Mouse (Mus musculus) stomach, embryonic 16.5 days (tissue): ENCODE results near the gene Gm17545. TPM values are rescaled to one million over a fixed set of nuclear protein-coding genes. Genes with fewer than 3 reads are reported as not detected.

Experiments
- ATAC-seq: fragments of 200-750 bp; cut with Nextera tagmentation; 2 replicates; pipeline ENCODE4 v1.8.0; 2017; ENCODE audit warnings: moderate number of reproducible peaks, moderate TSS enrichment; ENCODE audit not compliant: insufficient read depth, low FRiP score
- H3K27ac ChIP-seq: fragments of 300-500 bp; sonication (generic); 2 replicates; pipeline ENCODE4 v1.5.1; 2014; ENCODE audit warnings: low read length
- H3K27me3 ChIP-seq: fragments of 300-500 bp; sonication (generic); 2 replicates; pipeline ENCODE4 v1.6.1; 2014; ENCODE audit warnings: low read length, control low read depth, mixed read lengths; ENCODE audit not compliant: control insufficient read depth, insufficient read depth
- H3K36me3 ChIP-seq: fragments of 300-500 bp; sonication (generic); 2 replicates; pipeline ENCODE4 v1.6.1; 2014; ENCODE audit warnings: low read length; ENCODE audit not compliant: control insufficient read depth, insufficient read depth
- H3K4me1 ChIP-seq: fragments of 300-500 bp; sonication (generic); 2 replicates; pipeline ENCODE4 v1.6.1; 2014; ENCODE audit warnings: low read length, control low read depth, mixed read lengths; ENCODE audit not compliant: control insufficient read depth, insufficient read depth
- H3K4me2 ChIP-seq: fragments of 300-500 bp; sonication (generic); 2 replicates; pipeline ENCODE4 v1.6.1; 2014; ENCODE audit warnings: low read depth, low read length, mixed read lengths
- H3K4me3 ChIP-seq: fragments of 300-500 bp; sonication (generic); replicated peaks from 2 replicates; pipeline ENCODE4 v1.5.1; 2014; ENCODE audit warnings: mild to moderate bottlenecking, low read length
- H3K9ac ChIP-seq: fragments of 300-500 bp; sonication (generic); 2 replicates; pipeline ENCODE4 v1.6.1; 2014; ENCODE audit warnings: low read length
- H3K9me3 ChIP-seq: fragments of 300-500 bp; sonication (generic); replicated peaks from 2 replicates; pipeline ENCODE4 v1.6.1; 2016; ENCODE audit warnings: low read length, control low read depth; ENCODE audit not compliant: control insufficient read depth
- WGBS: fragments of 180-500 bp; shearing (Covaris S2); extraction: QIAGEN DNeasy Blood & Tissue Kit; methylation state at CpG from one replicate; pipeline ENCODE4 v1.1.7; 2014; 5-methylcytosine and 5-hydroxymethylcytosine counted together
- polyA plus RNA-seq: library from polyadenylated mRNA; unstranded; fragments of >200 nt; fragmentation: Nextera tagmentation; extraction: Ambion mirVana; gene quantifications from 2 replicates; pipeline ENCODE4 v1.2.1, GENCODE M21; 2015

The Gm17545 gene
- polyA plus RNA-seq, 1 experiment from 2014 or later: not detected

GRCm38 (mm10) chr9:22420491-22420890 is 33.6 kb upstream of the Gm17545 start:
- Histone ChIP-seq H3K27ac (no peak overlapping the region), H3K36me3 (no peaks in the 10 kb centered on the region), H3K9ac (no peak overlapping the region), H3K4me3 (no peak overlapping the region), H3K27me3 (no peaks in the 10 kb centered on the region; the same call in 1 of the 2 replicates), H3K4me2 (no peak overlapping the region), H3K9me3 (no peaks in the 10 kb centered on the region), H3K4me1 (no peaks in the 10 kb centered on the region)
- WGBS: 58% methylated on average over 7 of the region's 7 CpGs
- ATAC-seq: no peak

- Histone ChIP-seq H3K9ac (no peak overlapping the region), H3K27ac (no peak overlapping the region), H3K4me2 (no peak overlapping the region), H3K4me3 (no peak overlapping the region), H3K27me3 (no peaks in the 10 kb centered on the region), H3K9me3 (no peaks in the 10 kb centered on the region), H3K36me3 (no peaks in the 10 kb centered on the region), H3K4me1 (no peaks in the 10 kb centered on the region)
- no peak for ATAC-seq
- WGBS: 55% methylated on average over 1 of the region's 1 CpGs
These were observed 31.5 kb upstream of the Gm17545 start for GRCm38 (mm10) chr9:22422559-22422958.

GRCm38 (mm10) chr9:22423507-22423906 is 30.6 kb upstream of the Gm17545 start:
- Histone ChIP-seq H3K27me3 (no peaks in the 10 kb centered on the region), H3K4me1 (no peaks in the 10 kb centered on the region), H3K9me3 (no peaks in the 10 kb centered on the region), H3K4me3 (no peak overlapping the region), H3K36me3 (no peaks in the 10 kb centered on the region), H3K4me2 (no peak overlapping the region), H3K9ac (no peak overlapping the region), H3K27ac (no peak overlapping the region)
- ATAC-seq: no peak
- 58% methylated on average over 1 of the region's 1 CpGs for WGBS

GRCm38 (mm10) chr9:22424196-22424595 is 29.9 kb upstream of the Gm17545 start:
- Histone ChIP-seq H3K9me3 (no peaks in the 10 kb centered on the region), H3K9ac (no peak overlapping the region), H3K36me3 (no peaks in the 10 kb centered on the region)

GRCm38 (mm10) chr9:22424719-22425118 is 29.4 kb upstream of the Gm17545 start:
- Histone ChIP-seq H3K9me3 (no peaks in the 10 kb centered on the region), H3K4me3 (no peak overlapping the region), H3K9ac (no peak overlapping the region), H3K4me1 (no peaks in the 10 kb centered on the region), H3K27me3 (no peaks in the 10 kb centered on the region), H3K4me2 (no peak overlapping the region), H3K36me3 (no peaks in the 10 kb centered on the region), H3K27ac (no peak overlapping the region)
- no peak for ATAC-seq
- 76% methylated on average over 4 of the region's 4 CpGs for WGBS

More at GRCm38 (mm10) chr9:22424196-22424595, 29.9 kb upstream of the Gm17545 start:
- 67% methylated on average over 10 of the region's 10 CpGs for WGBS
- no peak for ATAC-seq
- H3K27me3 ChIP-seq: no peaks in the 10 kb centered on the region
- H3K4me3 ChIP-seq: no peak overlapping the region
- no peaks in the 10 kb centered on the region for H3K4me1 ChIP-seq
- no peak overlapping the region for H3K4me2 ChIP-seq
- H3K27ac ChIP-seq: no peak overlapping the region

GRCm38 (mm10) chr9:22428028-22428665 is 25.9 kb upstream of the Gm17545 start:
- H3K4me3 ChIP-seq: no peak overlapping the region
- 85% methylated on average over 2 of the region's 4 CpGs for WGBS
- H3K36me3 ChIP-seq: no peaks in the 10 kb centered on the region
- H3K9me3 ChIP-seq: no peaks in the 10 kb centered on the region
- peaks cover 3% of the 10 kb centered on the region; the same call in 1 of the 2 replicates for H3K4me1 ChIP-seq
- ATAC-seq: no peak
- no peak overlapping the region for H3K4me2 ChIP-seq
- no peak overlapping the region for H3K27ac ChIP-seq
- no peak overlapping the region for H3K9ac ChIP-seq
- no peaks in the 10 kb centered on the region for H3K27me3 ChIP-seq

- no peaks in the 10 kb centered on the region for H3K27me3 ChIP-seq
- H3K9me3 ChIP-seq: no peaks in the 10 kb centered on the region
- H3K36me3 ChIP-seq: no peaks in the 10 kb centered on the region
- WGBS: 76% methylated on average over 14 of the region's 14 CpGs
- H3K9ac ChIP-seq: no peak overlapping the region
- H3K4me1 ChIP-seq: peaks cover 3% of the 10 kb centered on the region; the same call in 1 of the 2 replicates
- H3K4me3 ChIP-seq: no peak overlapping the region
- no peak overlapping the region for H3K27ac ChIP-seq
- no peak overlapping the region for H3K4me2 ChIP-seq
- ATAC-seq: no peak
These were observed 25.3 kb upstream of the Gm17545 start for GRCm38 (mm10) chr9:22428666-22429410.

- Histone ChIP-seq H3K27ac (0 out of 2 replicates have a peak overlapping the region, but pooled peaks have one; percentile 1), H3K9me3 (no peaks in the 10 kb centered on the region), H3K4me2 (no peak overlapping the region), H3K9ac (no peak overlapping the region), H3K4me1 (peaks cover 3% of the 10 kb centered on the region; the same call in 1 of the 2 replicates), H3K4me3 (no peak overlapping the region), H3K27me3 (no peaks in the 10 kb centered on the region), H3K36me3 (no peaks in the 10 kb centered on the region)
- ATAC-seq: no peak
- WGBS: 48% methylated on average over 15 of the region's 15 CpGs
These were observed 24.4 kb upstream of the Gm17545 start for GRCm38 (mm10) chr9:22429533-22430241.
